Mouse (Mus musculus): ENCODE data around the gene Patj. TPM values are rescaled to one million over a fixed set of nuclear protein-coding genes. Genes with fewer than 3 reads are reported as not detected.
"Not testable (repeated sequence)": the region's sequence is repeated elsewhere in the genome, so short reads cannot be mapped to it uniquely, and the experiment has no call there.

The Patj gene
- polyA plus RNA-seq, 1 experiment from 2014 or later = 2.8 TPM

DNA sequence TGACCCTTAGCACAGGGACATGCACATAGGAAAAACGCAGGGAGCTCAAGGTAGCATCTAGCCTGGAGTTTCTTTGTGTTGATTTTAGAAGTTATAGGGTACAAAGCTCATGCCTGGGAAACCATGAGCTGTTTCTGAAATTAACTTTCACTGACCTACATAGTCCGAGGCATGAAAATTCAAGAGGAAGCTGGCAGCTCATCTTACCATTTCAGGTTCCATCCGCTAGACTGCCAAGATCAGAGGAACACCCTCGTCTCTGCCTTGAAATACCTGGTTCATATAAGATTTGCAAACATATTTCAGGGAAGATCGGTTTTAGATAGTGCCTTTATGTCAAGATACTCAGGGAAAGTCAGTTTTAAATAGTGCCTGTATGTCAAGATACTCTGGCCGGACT lies 232.7 kb downstream of the Patj start:
- H3K27me3 ChIP-seq (ENCODE audit: insufficient read depth, low read length) = no peaks in the 10 kb centered on the region
- TF ChIP-seq CTCF (IDR thresholded peaks at IDR 0.05; ENCODE audit: low read depth) (no peak), EP300 (IDR thresholded peaks at IDR 0.05; ENCODE audit: low read depth) (no peak)
- DNase-seq = no peak
- H3K9ac ChIP-seq (replicated peaks) = no peak overlapping the region
- H3K27ac ChIP-seq (ENCODE audit: low read depth) = no peak overlapping the region
- H3K4me1 ChIP-seq (ENCODE audit: insufficient read depth) = no peaks in the 10 kb centered on the region
- 64% methylated on average over 6 of the region's 6 CpGs for WGBS (ENCODE audit: insufficient replicate concordance)
- no peaks in the 10 kb centered on the region for H3K36me3 ChIP-seq (replicated peaks; ENCODE audit: insufficient read depth, low read length)
- no peak overlapping the region for H3K4me2 ChIP-seq (ENCODE audit: low read depth, low read length)
- peak; percentile 62; the same call in 1 of the 2 replicates for ATAC-seq
- no peak overlapping the region for H3K4me3 ChIP-seq (ENCODE audit: low read depth, low read length)
- H3K9me3 ChIP-seq (ENCODE audit: low read length) = no peaks in the 10 kb centered on the region

DNA sequence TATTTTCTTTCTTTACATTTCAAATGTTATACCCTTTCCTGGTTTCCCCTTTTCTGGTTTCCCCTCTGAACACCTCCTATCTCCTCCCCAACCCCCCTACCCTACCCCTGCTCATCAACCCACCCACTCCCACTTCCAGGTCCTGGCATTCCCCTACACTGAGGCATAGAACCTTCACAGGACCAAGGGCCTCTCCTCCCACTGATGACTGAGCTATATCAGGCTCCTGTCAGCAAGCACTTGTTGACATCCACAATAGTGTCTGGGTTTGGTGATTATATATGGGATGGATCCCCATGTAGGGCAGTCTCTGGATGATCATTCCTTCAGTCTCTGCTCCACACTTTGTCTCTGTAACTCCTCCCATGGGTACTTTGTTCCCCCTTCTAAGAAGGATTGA lies 233.6 kb downstream of the Patj start:
- not testable (repeated sequence) for H3K4me1 ChIP-seq (ENCODE audit: insufficient read depth); H3K27ac ChIP-seq (ENCODE audit: low read depth); H3K4me3 ChIP-seq (ENCODE audit: low read depth, low read length); H3K36me3 ChIP-seq (replicated peaks; ENCODE audit: insufficient read depth, low read length); DNase-seq; H3K9me3 ChIP-seq (ENCODE audit: low read length); H3K27me3 ChIP-seq (ENCODE audit: insufficient read depth, low read length); ATAC-seq; H3K4me2 ChIP-seq (ENCODE audit: low read depth, low read length); H3K9ac ChIP-seq (replicated peaks)

DNA sequence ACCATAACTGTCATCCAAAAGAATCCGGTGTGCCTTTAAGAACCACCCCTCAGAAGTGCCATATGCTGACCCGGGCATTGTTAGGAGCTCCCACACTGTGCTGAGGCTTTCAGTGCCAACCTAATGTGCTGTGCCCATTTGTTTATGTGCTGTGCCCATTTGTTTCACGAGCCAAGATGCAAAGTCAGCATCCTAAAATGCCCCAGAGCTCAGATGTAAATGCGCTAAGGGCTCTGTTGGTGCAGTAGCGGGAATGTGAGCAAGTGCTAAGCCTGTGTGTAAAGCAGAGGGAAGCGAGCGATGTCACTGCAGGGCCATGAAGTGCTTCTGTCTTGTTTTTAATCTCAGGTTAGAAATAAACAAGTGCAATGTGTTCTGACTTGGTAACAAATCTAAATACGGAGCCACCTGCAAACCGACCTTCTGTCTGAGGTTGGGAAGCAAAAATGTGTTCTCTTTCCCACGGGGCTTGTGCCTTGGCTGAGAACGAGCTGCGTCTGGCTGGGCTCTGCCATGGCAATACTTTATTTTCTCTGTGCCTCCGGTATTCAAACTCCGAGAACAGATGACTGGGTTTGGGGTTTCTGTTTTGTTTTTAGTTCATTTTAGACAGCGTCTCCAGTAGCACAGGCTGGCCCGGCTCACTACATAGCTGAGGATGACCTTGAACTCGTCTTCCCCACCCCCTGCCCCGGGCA lies 239.7 kb downstream of the Patj start:
- Histone ChIP-seq H3K27me3 (ENCODE audit: insufficient read depth, low read length) (no peaks in the 10 kb centered on the region), H3K4me2 (ENCODE audit: low read depth, low read length) (no peak overlapping the region), H3K9me3 (ENCODE audit: low read length) (no peaks in the 10 kb centered on the region), H3K27ac (ENCODE audit: low read depth) (no peak overlapping the region), H3K4me3 (ENCODE audit: low read depth, low read length) (no peak overlapping the region), H3K36me3 (replicated peaks; ENCODE audit: insufficient read depth, low read length) (no peaks in the 10 kb centered on the region), H3K4me1 (ENCODE audit: insufficient read depth) (no peaks in the 10 kb centered on the region), H3K9ac (replicated peaks) (no peak overlapping the region)
- ATAC-seq = no peak
- DNase-seq = no peak
- TF ChIP-seq CTCF (IDR thresholded peaks at IDR 0.05; ENCODE audit: low read depth) (no peak), EP300 (IDR thresholded peaks at IDR 0.05; ENCODE audit: low read depth) (no peak)
- WGBS (ENCODE audit: insufficient replicate concordance) = 83% methylated on average over 18 of the region's 18 CpGs

- 85% methylated on average over 8 of the region's 8 CpGs for WGBS (ENCODE audit: insufficient replicate concordance)
- no peaks in the 10 kb centered on the region for H3K9me3 ChIP-seq (ENCODE audit: low read length)
- no peak overlapping the region for H3K9ac ChIP-seq (replicated peaks)
- TF ChIP-seq EP300 (IDR thresholded peaks at IDR 0.05; ENCODE audit: low read depth) = no peak
- no peak for TF ChIP-seq CTCF (IDR thresholded peaks at IDR 0.05; ENCODE audit: low read depth)
- H3K4me3 ChIP-seq (ENCODE audit: low read depth, low read length) = no peak overlapping the region
- no peaks in the 10 kb centered on the region for H3K4me1 ChIP-seq (ENCODE audit: insufficient read depth)
- DNase-seq = no peak
- no peaks in the 10 kb centered on the region for H3K27me3 ChIP-seq (ENCODE audit: insufficient read depth, low read length)
- no peaks in the 10 kb centered on the region for H3K36me3 ChIP-seq (replicated peaks; ENCODE audit: insufficient read depth, low read length)
- no peak overlapping the region for H3K4me2 ChIP-seq (ENCODE audit: low read depth, low read length)
- H3K27ac ChIP-seq (ENCODE audit: low read depth) = no peak overlapping the region
- ATAC-seq = no peak
These were observed 243.1 kb downstream of the Patj start for GRCm38 (mm10) chr4:98638731-98639130.

DNA sequence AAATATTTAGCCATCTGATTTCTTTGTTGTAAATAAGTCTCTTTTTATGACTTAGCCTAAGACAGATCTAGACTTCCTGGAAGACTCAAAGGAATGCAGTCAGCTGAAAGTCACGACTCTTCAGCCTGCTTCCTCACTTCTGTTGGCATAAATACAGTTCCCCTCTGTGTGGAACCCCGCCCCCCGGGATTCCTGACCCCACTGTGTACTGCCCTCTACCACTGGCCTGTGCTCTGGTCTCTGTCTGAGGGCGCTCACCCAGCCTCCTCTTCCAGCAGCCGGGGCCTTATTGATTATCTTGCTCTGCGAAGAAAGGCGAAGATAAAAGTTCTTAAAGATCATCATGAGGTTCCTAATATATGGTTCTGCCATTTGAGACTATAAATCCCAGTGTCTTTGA lies 258.1 kb downstream of the Patj start:
- H3K27ac ChIP-seq (ENCODE audit: low read depth) = no peak overlapping the region
- no peak overlapping the region for H3K9ac ChIP-seq (replicated peaks)
- TF ChIP-seq EP300 (IDR thresholded peaks at IDR 0.05; ENCODE audit: low read depth) (no peak), CTCF (IDR thresholded peaks at IDR 0.05; ENCODE audit: low read depth) (no peak)
- DNase-seq (no peak), ATAC-seq (no peak)
- no peaks in the 10 kb centered on the region for H3K27me3 ChIP-seq (ENCODE audit: insufficient read depth, low read length)
- H3K4me3 ChIP-seq (ENCODE audit: low read depth, low read length) = no peak overlapping the region
- H3K9me3 ChIP-seq (ENCODE audit: low read length) = no peaks in the 10 kb centered on the region
- no peak overlapping the region for H3K4me2 ChIP-seq (ENCODE audit: low read depth, low read length)
- 61% methylated on average over 7 of the region's 7 CpGs for WGBS (ENCODE audit: insufficient replicate concordance)
- H3K4me1 ChIP-seq (ENCODE audit: insufficient read depth) = no peaks in the 10 kb centered on the region
- H3K36me3 ChIP-seq (replicated peaks; ENCODE audit: insufficient read depth, low read length) = 0 out of 2 replicates have a peak, but pooled peaks cover 2% of the 10 kb centered on the region

- Histone ChIP-seq H3K27me3 (ENCODE audit: insufficient read depth, low read length) (no peaks in the 10 kb centered on the region), H3K36me3 (replicated peaks; ENCODE audit: insufficient read depth, low read length) (0 out of 2 replicates have a peak, but pooled peaks cover 2% of the 10 kb centered on the region), H3K27ac (ENCODE audit: low read depth) (no peak overlapping the region), H3K9ac (replicated peaks) (no peak overlapping the region), H3K4me1 (ENCODE audit: insufficient read depth) (no peaks in the 10 kb centered on the region), H3K4me3 (ENCODE audit: low read depth, low read length) (no peak overlapping the region), H3K4me2 (ENCODE audit: low read depth, low read length) (no peak overlapping the region), H3K9me3 (ENCODE audit: low read length) (no peaks in the 10 kb centered on the region)
- no peak for TF ChIP-seq EP300 (IDR thresholded peaks at IDR 0.05; ENCODE audit: low read depth)
- no peak for TF ChIP-seq CTCF (IDR thresholded peaks at IDR 0.05; ENCODE audit: low read depth)
- 59% methylated on average over 2 of the region's 2 CpGs for WGBS (ENCODE audit: insufficient replicate concordance)
- ATAC-seq (no peak), DNase-seq (no peak)
These were observed 258.8 kb downstream of the Patj start for GRCm38 (mm10) chr4:98654419-98654821.

Measured in liver, postnatal 0 days (tissue).